Mouse (Mus musculus): Measurements from ENCODE around the gene Radil.

DNA sequence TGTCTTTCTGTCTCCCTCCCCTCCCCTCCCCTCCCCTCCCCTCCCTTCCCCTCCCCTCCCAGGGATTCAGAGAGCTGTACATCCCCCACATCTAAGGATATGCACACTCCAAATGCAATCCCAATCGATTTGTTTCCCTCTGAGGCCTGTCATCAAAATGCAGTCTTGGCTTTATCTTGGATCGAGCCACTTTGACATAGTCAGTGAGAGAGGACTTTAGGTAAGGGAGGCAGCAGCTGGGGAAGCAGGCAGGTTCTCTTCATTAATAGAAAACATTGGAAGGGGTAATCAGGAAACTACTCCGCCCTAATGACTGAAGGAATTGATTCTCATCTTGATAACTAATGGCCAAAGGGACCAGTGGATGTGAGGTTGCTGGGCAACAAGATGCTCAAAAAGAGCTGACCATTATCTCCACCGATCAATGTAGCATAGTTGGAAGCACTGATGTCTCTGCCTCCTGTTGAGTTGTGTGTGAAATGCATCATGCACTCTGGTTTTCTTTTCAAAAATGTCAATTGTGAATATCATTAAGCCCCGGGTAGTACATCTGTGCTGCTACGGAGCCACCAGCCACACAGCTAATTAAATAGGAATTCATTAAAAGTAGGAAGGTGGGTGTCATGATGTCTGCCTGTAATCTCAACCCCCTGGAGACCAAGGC lies 40.2 kb upstream of the Radil start:
- TF ChIP-seq CTCF (IDR thresholded peaks at IDR 0.05; ENCODE audit: extremely low read depth, insufficient read length, insufficient replicate concordance, low read depth, low read length): no peak
- no peak for TF ChIP-seq POLR2A (IDR thresholded peaks at IDR 0.05; ENCODE audit: low read depth, low read length)
